Mouse (Mus musculus) cerebellum, adult (tissue): ENCODE measurements at regions not wholly inside any gene's neighbourhood (a gene's known extent, or its start where the extent isn't known, plus 50 kb on each side); places are given as distances from the start of the nearest gene placed in this dataset.

ENCODE experiments used
- ATAC-seq: cut with Nextera tagmentation; 2 replicates; pipeline ENCODE4 v1.9.2; 2017; ENCODE audit warnings: mild to moderate bottlenecking, moderate library complexity, mixed read lengths; ENCODE audit not compliant: insufficient number of reproducible peaks, low FRiP score, low TSS enrichment

DNA sequence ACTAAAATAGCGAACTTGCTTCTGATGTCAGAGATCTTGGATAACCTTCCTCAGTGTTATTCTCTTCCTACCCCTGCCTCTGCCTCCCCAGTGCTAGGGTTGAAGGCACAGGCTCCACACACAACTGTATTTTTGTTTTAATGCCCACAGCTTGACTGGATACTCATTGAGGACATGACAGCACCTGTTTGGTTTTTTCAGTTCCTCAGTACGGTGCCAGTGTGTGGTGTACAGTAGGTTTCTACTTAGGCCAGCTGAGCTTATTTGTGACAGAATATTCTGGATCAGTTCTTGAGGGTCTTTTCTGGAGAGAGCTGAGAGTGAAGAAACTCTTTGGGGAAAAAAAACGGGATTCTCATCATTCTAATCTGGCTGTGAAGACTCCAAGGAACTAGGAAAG lies 201.1 kb downstream of the Tmem38b start:
- no peak for ATAC-seq

DNA sequence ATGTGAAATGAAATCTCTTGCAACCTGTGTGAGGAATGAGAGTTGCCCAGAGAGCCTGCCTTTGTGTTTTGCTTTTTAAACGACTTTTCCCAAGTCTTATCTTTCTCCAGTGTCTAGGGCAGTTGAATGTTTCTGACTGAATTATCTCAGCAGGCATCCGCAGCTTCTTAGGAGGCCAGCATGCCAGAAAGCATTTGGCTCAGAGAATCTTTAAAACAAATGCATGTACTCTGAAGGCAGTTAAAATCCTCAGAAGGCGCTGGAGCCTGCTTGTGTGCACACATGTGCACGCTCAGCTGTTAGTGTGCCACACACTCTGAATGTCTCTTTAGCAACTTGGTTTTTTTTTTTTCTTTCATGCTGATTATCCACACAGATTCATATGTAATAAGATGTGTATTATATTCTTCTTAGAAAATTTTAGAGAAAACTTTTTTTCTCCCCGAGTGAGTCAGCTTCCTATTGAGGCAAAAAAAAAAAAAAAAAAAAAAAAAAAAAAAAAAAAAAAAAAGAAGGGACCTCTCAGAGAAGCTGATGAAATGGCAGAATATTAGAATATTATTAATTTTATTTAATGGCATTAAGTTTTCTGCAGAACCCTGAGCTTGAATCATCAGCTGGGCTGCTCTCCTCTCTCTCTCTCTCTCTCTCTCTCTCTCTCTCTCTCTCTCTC lies 201.9 kb downstream of the Tmem38b start:
- no peak for ATAC-seq

DNA sequence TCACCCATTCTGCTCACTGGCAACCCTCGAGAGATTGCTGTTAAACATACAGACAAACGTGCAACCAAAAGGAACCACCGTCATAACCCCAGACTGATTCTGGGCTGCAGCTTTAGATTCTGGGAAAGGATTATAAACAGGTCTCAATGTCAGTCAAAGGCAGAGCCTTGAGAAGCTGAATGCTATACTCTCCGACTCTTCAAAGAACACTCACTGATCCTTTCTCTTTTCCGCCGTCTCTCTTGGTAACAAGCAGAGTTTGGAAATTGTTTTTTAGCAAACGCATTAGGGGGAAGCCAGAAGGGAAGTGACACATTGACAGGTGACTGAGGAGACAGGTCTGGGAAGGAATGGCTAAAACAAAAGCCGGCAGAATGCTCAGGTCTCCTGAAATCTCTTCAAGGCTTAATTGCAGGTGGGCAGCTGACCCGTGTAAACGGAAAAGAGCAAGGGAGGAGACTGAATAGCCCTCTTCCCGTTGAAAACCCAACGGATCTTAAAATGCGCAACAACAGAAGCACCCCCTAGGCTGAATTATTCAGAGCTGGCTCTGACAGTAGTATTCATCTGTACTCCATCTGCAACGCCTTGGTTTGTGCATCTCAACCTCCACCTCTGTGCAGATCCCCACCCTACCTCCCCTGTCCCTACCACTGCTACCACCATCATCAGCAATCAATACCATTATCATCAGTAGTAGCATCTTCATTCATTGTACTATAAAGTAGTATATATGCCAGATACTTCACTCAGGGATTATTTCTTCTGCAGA lies 219.6 kb downstream of the Tmem38b start:
- no peak for ATAC-seq

DNA sequence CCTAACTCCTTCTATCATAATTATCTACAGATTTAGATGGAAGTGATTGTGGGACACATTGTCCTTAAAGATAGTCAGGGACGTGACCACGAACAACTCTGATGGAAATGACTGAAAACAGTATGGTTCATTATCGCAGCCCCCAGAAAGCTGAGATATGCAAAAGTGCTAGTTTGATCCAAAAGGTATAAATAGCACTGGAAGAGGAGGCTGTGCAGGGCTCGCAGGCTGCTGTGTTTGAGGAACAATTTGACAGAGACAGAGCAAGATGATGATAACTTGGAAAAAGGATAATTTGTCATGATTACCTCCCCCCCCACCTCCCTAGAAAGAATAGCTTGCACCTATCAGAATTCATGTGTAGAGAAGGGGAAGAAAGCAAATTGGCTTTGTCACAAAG lies 238.5 kb downstream of the Tmem38b start:
- ATAC-seq: no peak

DNA sequence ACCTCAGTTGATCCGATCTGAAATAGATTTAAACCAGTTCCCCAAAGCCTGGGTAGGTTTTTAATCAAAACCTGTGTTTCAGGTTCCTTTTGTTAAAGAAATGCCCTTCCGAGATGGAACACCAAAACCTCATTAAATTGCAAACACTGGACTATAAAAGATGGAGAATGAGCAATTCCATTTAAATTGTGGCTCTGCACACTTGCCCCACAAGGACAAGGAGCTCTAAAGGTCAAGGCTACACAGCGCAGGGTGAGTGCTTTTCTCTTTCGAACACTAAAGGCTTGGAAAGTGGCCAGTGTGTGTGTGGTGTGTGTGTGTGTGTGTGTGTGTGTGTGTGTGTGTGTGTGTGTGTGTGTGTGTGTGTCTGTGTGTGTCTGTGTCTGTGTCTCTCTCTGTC lies 246.1 kb downstream of the Tmem38b start:
- ATAC-seq: no peak

DNA sequence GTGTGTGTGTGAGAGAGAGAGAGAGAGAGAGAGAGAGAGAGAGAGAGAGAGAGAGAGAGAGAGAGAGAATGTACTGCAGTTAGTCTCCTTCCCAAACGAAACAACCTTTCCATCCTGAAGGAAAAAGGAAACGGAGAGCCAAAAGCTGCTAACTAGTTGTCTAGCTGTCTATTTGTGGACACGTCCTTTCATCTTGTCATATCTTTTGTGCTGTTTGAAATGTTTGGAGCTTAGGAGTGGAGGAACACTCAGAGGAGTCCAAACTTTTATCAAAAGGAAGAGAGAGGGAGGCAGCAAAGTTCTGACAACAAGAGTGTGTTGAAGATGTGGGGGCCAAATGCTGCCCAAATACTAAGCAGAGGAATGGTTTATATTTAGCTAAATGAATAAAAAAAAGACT lies 246.6 kb downstream of the Tmem38b start:
- ATAC-seq: no peak

DNA sequence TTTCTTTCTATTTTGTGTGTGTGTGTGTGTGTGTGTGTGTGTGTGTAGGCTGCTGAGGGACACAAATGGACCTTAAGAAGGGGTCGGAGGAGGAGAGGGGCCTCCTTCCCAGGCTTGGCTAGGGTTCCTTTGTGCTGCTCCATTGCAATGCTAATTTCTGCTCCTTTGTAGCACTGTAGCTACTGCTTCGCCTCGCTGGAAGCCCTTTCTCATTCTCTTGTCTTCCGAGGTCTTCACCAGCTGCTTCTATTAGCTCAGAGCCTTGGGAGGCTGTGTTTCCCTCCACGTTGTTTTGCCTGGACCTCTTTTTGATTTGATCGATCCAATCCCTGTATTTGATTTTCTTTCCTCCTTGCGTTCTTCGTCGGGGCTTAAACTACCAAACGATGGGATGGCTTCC lies 247.1 kb downstream of the Tmem38b start:
- ATAC-seq: no peak

DNA sequence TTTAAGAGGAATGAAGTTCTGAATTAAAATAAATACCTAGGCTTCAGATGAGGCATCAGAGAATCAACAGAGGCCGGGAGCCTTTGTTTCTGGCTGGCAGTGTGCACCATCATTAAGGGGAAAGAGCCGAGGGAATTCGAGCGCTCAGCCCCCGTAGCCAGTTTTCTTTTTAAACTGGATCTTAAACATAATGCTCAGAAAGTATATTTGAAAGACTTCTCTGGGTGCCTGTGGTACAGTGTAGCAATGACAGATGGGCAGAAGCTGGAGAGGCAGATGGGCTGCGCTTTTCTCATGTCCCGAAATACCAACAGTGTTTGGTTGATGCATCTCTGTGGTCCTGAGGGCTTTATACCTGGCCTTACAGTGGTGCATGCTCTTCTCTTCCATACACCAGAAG lies 247.6 kb downstream of the Tmem38b start:
- no peak for ATAC-seq

DNA sequence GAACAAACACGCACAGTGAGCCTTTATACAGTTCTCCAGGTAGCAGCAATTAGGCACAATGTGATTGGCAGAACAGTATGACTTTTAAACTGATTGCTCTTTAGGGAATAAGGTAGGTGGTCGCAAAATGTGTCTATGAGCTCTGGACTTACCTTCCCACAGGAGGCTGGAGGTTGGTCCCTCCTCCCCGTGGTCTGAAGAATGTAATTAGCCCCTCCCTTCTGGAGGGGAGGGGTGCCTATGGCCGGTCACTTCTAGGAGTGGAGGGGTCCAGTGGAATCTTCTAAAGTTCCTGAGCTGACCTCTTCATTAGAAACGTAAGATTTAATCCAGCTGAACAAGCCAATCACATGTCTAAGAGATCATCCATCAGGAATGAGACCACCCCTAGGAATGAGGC lies 248.4 kb downstream of the Tmem38b start:
- no peak for ATAC-seq

DNA sequence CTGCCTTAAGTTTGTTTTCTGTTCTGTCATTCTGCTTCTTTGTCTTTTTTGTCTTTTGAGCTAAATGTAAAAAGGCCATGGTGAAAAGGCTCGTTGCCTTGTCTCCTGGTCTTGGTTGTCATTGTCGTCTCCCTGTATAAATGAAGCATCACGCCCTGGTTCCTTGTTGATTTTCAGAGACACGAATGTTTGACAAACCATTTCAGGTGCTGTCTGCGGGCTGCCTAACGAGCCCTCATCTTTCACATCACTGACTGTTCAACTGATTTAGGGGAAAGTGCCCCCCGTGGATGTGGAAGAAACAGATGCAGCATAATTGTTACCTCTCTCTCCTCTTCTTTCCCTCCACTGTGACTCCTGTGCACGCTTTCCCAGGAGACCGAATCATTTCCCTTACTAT lies 254.7 kb downstream of the Tmem38b start:
- ATAC-seq: no peak

DNA sequence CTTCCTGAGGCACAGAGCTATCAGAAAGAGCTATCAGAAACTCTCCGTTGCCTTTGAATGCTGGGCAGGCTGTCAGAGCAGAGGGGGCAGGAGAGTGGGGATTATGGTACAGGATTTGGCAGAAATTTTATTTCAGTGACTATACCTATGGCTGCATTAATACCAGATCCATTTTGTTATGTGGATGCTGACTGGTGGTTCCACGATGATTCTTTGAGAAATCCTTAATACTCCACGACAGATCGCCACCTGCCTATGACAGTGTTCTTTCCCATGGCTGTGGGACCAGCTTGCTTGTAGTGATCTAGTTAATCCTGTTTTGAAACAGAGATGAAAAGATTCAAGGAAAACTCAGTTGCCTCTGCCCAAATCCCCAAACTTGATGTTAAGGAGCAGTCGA lies 255.6 kb downstream of the Tmem38b start:
- no peak for ATAC-seq

DNA sequence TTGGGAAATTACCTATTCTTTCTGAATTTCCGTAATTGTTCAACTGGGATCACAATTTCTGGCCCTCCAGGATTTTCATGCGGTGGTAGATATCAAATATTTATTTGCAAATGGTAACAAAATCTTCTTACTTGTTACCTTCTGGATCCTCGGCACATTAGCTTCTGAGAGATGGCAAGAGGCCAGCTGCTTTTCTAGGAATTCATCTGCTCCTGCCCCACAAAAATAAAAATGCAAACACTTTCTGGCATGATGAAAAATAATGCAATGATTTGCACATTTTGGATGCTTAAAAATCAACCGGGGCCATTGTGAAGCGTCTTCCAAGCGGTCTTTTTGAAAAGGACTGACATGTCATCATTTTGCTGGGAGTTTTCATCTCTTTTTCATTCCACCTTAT lies 258.9 kb downstream of the Tmem38b start:
- no peak for ATAC-seq

DNA sequence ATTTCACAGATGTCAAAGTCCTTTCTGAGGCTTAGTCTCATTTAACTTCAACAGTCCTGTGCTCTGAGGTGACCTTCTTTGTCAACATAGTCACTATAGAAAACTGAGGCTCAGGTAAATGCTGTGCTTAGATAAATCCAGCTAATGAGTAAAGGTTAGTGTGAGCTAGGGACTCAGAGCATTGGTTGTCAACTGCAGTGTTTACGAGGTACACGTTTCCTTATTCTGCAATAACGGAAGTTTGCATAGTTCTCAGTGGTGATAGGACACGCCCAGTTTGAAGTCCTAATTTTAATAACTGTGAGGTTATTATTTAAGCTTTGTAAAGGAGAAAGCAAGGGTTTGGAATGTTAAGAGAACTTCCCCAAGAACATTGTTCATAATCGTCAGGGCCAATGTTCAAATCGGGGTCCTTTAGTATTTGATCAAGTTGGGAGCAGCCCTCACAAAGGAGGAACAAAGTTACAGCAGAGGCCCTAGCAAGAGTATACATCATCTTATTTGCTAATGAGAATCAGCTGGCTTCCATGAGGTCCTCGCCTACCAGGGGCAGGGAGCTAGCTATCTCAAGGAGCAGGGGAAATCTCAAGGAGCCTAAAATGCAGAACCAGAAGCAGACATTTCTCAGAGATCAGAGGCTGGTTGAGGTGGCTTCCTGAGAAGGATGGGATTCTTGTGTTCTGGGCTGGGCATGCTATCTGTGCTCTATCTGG lies 268.6 kb downstream of the Tmem38b start:
- no peak for ATAC-seq

DNA sequence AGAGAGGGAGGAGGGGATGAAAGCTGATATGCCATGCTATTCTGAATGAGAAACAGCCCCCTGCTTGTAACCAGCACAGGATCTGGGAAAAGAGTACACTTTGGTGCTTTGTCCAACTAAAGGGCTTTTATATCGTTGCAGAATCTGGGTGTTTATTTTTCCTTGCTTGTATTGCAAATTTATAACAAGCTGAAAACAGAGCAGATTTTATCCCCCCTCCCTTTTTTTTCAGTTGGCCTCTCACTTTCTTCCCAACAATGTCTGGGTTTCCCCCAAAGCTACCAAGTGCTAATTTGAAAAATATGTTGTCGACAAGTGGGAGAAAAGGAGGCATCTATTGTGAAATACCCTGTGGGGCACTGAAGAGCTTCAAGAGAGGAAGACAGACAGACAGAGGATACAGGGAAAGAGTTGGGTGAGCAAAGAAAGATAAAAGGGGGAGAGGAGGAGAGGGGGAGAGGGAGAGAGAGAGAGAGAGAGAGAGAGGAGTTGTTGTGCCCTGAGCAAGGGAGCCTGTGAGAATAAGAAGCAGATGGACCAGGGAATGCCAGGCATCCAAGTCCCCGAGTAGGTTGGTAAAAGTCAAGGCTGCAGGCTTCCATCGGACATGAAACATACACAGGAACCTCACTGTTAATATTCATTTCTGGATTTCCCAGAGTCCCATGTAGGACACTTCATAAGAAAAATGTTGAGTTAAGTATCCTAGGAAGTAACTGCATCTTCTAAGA lies 269.5 kb downstream of the Tmem38b start:
- no peak for ATAC-seq

DNA sequence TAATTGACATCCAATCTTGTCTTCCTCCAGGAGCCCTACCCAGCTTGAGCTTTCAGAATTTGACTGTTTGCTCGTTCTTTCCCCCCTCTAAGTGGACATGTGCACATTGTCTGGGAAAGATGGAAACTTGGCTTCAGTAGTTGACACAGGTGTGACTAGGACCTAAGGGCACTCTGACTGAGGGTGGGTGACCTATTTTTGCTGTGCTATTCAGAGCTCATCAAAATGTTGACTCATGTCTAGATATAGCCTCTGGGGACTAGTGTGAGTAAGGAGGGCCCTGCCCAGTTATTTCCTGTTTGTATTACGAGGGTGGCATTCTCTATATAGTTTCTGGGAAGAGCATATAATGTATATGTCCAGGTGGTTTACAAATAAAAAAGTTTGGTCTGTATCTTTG lies 271.7 kb downstream of the Tmem38b start:
- no peak for ATAC-seq

DNA sequence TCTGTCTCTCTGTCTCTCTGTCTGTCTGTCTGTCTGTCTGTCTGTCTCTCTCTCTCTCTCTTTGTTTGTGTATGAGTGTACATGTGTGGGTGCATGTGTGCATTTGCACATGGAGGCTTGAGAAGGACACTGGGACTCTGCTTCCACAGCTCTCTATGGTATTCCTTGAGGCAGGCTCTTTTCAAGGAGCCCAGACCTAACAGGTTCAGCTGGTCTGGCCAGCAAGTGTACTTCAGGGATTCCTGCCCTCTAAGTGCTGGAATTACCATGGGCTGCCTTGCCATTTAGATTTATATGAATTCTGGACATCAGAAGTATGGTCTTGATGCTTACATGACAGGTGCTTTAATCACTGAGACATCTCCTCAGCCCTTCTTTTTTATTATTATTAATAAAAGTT lies 274.4 kb downstream of the Tmem38b start:
- no peak for ATAC-seq

DNA sequence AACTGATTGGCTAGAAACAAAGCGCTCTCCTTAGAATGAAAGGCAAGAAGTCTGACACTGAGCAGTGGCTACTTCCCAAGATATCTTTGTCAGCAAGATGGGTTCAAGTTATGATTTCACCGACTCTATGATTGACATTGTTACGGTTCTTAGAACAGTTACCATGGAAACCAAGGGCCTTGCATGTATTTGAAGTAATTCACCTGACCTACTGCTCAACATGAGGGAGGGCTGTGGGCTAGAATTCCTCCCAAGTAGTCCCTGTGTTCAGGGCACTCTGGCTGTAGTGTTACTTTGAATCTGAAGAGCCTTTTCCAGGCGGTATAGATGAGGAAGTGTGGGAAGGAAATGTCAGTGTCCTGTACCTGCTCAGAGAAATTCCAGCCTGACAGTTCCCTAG lies 281.1 kb downstream of the Tmem38b start:
- ATAC-seq: no peak

DNA sequence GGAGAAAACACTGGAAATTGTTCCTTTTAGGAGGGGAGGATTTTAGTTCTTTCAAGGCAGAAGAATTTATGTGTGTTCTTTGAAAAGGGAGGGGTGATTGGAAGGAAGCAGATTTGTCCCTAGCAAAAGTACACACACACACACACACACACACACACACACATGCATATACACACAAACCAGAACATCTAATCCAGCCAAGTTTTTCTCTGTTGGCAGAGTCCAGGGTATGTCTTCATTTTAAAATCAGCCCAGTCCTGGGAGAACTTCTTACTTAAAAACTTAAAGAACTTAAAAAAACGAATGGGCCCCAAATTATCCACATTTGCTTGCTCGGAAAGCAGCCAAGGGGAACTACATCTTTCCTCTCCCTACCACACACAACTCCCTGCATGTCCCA lies 290.5 kb downstream of the Tmem38b start:
- ATAC-seq: no peak

DNA sequence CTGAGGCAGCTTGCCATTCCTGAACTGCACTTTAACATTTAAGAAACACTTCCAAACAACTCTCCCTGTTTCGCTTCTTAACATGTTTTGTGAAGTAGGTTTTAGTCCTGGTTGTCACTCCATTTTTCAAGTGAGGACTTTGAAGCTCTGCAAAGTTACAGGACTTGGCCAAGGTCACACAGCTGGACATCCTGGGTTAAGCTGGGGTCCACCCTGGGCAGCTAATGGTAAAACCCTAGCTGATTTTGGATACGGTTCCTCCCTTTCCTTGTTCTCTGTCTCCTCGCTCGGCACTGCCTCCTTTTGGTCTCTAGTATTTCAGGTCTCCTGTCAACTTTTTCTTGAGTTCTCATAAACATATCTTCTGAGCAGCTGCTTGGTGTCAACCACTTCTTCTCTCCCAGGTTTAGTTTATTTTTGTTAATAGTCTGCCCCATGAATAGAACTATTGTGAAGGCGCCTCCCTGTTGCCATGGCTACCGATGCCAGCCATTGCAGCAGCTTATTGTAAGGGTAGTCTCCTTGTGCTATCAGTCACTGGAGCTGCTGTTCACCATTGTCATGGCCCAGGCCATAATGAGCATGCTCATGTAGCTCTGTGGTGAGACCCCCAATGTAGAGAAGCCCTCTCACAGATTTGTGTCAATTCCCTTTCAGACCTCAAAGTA lies 292.5 kb downstream of the Tmem38b start:
- ATAC-seq: no peak
